Mouse (Mus musculus) forebrain, postnatal 0 days (tissue): ENCODE results near the gene Slc13a2. TPM values are rescaled to one million over a fixed set of nuclear protein-coding genes. Genes with fewer than 3 reads are reported as not detected.

Source experiments
- ATAC-seq: fragments of 200-750 bp; cut with Nextera tagmentation; 2 replicates; pipeline ENCODE4 v1.8.0; 2017; ENCODE audit warnings: mild to moderate bottlenecking, moderate library complexity
- DNase-seq: peaks from one replicate; pipeline ENCODE4 v3.0.0-alpha.2; 2015
- H3K27ac ChIP-seq: fragments of 300-500 bp; sonication (generic); 2 replicates; pipeline ENCODE4 v1.5.1; 2014; ENCODE audit warnings: low read depth, mild to moderate bottlenecking, antibody characterized with exemption, low read length, moderate library complexity, mixed read lengths
- H3K27me3 ChIP-seq: fragments of 300-500 bp; sonication (generic); 2 replicates; pipeline ENCODE4 v1.6.1; 2014; ENCODE audit warnings: mild to moderate bottlenecking, low read length, mixed read lengths; ENCODE audit not compliant: insufficient read depth
- H3K36me3 ChIP-seq: fragments of 300-500 bp; sonication (generic); 2 replicates; pipeline ENCODE4 v1.6.1; 2014; ENCODE audit warnings: mild to moderate bottlenecking, moderate library complexity; ENCODE audit not compliant: insufficient read depth
- H3K4me1 ChIP-seq: fragments of 300-500 bp; sonication (generic); 2 replicates; pipeline ENCODE4 v1.6.1; 2014; ENCODE audit warnings: antibody characterized with exemption; ENCODE audit not compliant: insufficient read depth
- H3K4me2 ChIP-seq: fragments of 300-500 bp; sonication (generic); 2 replicates; pipeline ENCODE4 v1.6.1; 2014; ENCODE audit warnings: low read depth, mild to moderate bottlenecking, moderate library complexity
- H3K4me3 ChIP-seq: fragments of 300-500 bp; sonication (generic); 2 replicates; pipeline ENCODE4 v1.5.1; 2014; ENCODE audit warnings: low read depth, low read length, mixed read lengths
- H3K9ac ChIP-seq: fragments of 300-500 bp; sonication (generic); 2 replicates; pipeline ENCODE4 v1.6.1; 2014; ENCODE audit warnings: mild to moderate bottlenecking
- H3K9me3 ChIP-seq: fragments of 300-500 bp; sonication (generic); 2 replicates; pipeline ENCODE4 v1.6.1; 2016; ENCODE audit warnings: low read length
- CTCF ChIP-seq: sonication (generic); IDR thresholded peaks from 2 replicates; pipeline ENCODE4 v1.5.1; 2016; ENCODE audit warnings: antibody characterized with exemption, control low read depth, low read depth
- WGBS: fragments of 180-500 bp; shearing (Covaris S2); extraction: QIAGEN DNeasy Blood & Tissue Kit; methylation state at CpG from one replicate; pipeline ENCODE4 v1.1.7; 2014; 5-methylcytosine and 5-hydroxymethylcytosine counted together
- polyA plus RNA-seq: library from polyadenylated mRNA; unstranded; fragments of >200 nt; fragmentation: Nextera tagmentation; extraction: Ambion mirVana; gene quantifications from 2 replicates; pipeline ENCODE4 v1.2.1, GENCODE M21; 2015
- total RNA-seq: library from RNA; depleted of rRNA; stranded (reverse); fragments of >200 nt; gene quantifications from 2 replicates; pipeline ENCODE4 v1.2.3, GENCODE M21; 2014

Slc13a2 gene
- total and polyA plus RNA-seq, 2 experiments from 2014 or later, result not detected

GRCm38 (mm10) chr11:78380996-78381395 lies 41.0 kb downstream of the Slc13a2 start:
- H3K4me2 ChIP-seq, result no peak overlapping the region
- H3K4me3 ChIP-seq, result no peak overlapping the region
- WGBS, result 79% methylated on average over 3 of the region's 3 CpGs
- no peak overlapping the region for H3K9ac ChIP-seq
- no peaks in the 10 kb centered on the region for H3K27me3 ChIP-seq
- H3K27ac ChIP-seq, result no peak overlapping the region
- ATAC-seq, result no peak
- no peaks in the 10 kb centered on the region for H3K9me3 ChIP-seq
- no peak for TF ChIP-seq CTCF
- no peaks in the 10 kb centered on the region for H3K36me3 ChIP-seq
- no peaks in the 10 kb centered on the region for H3K4me1 ChIP-seq
- no peak for DNase-seq

GRCm38 (mm10) chr11:78380351-78380750 lies 41.7 kb downstream of the Slc13a2 start:
- WGBS, result 49% methylated on average over 4 of the region's 4 CpGs
- Histone ChIP-seq H3K4me3 (no peak overlapping the region), H3K4me1 (no peaks in the 10 kb centered on the region), H3K9me3 (no peaks in the 10 kb centered on the region), H3K27me3 (no peaks in the 10 kb centered on the region), H3K4me2 (no peak overlapping the region), H3K27ac (no peak overlapping the region), H3K36me3 (no peaks in the 10 kb centered on the region), H3K9ac (no peak overlapping the region)
- no peak for TF ChIP-seq CTCF
- ATAC-seq, result no peak
- DNase-seq, result no peak

- 45% methylated on average over 11 of the region's 12 CpGs for WGBS
- Histone ChIP-seq H3K4me3 (no peak overlapping the region), H3K27ac (no peak overlapping the region), H3K36me3 (no peaks in the 10 kb centered on the region), H3K9ac (no peak overlapping the region), H3K27me3 (no peaks in the 10 kb centered on the region), H3K4me1 (no peaks in the 10 kb centered on the region), H3K4me2 (no peak overlapping the region), H3K9me3 (no peaks in the 10 kb centered on the region)
- DNase-seq (no peak), ATAC-seq (no peak)
- TF ChIP-seq CTCF, result no peak
These were observed 44.4 kb downstream of the Slc13a2 start for GRCm38 (mm10) chr11:78377549-78378159.

GRCm38 (mm10) chr11:78374147-78374546 lies 47.9 kb downstream of the Slc13a2 start:
- WGBS, result 93% methylated on average over 8 of the region's 8 CpGs
- Histone ChIP-seq H3K4me1 (no peaks in the 10 kb centered on the region), H3K27ac (no peak overlapping the region), H3K4me3 (no peak overlapping the region), H3K9ac (no peak overlapping the region), H3K27me3 (no peaks in the 10 kb centered on the region), H3K9me3 (no peaks in the 10 kb centered on the region), H3K4me2 (no peak overlapping the region), H3K36me3 (no peaks in the 10 kb centered on the region)
- ATAC-seq (no peak), DNase-seq (no peak)
- no peak for TF ChIP-seq CTCF

GRCm38 (mm10) chr11:78372610-78373009 lies 49.4 kb downstream of the Slc13a2 start:
- no peak overlapping the region for H3K4me2 ChIP-seq
- DNase-seq (no peak), ATAC-seq (no peak)
- no peaks in the 10 kb centered on the region for H3K9me3 ChIP-seq
- WGBS, result 65% methylated on average over 7 of the region's 7 CpGs
- H3K4me1 ChIP-seq, result no peaks in the 10 kb centered on the region
- no peaks in the 10 kb centered on the region for H3K36me3 ChIP-seq
- no peak overlapping the region for H3K4me3 ChIP-seq
- TF ChIP-seq CTCF, result no peak
- no peak overlapping the region for H3K27ac ChIP-seq
- no peaks in the 10 kb centered on the region for H3K27me3 ChIP-seq
- no peak overlapping the region for H3K9ac ChIP-seq

GRCm38 (mm10) chr11:78372166-78372565 lies 49.9 kb downstream of the Slc13a2 start:
- no peak overlapping the region for H3K4me2 ChIP-seq
- H3K4me3 ChIP-seq, result no peak overlapping the region
- no peak for DNase-seq
- H3K27ac ChIP-seq, result no peak overlapping the region
- no peaks in the 10 kb centered on the region for H3K27me3 ChIP-seq
- no peaks in the 10 kb centered on the region for H3K36me3 ChIP-seq
- H3K9ac ChIP-seq, result no peak overlapping the region
- H3K4me1 ChIP-seq, result no peaks in the 10 kb centered on the region
- 89% methylated on average over 3 of the region's 3 CpGs for WGBS
- TF ChIP-seq CTCF, result no peak
- ATAC-seq, result no peak
- H3K9me3 ChIP-seq, result no peaks in the 10 kb centered on the region

GRCm38 (mm10) chr11:78371711-78372110 lies 50.3 kb downstream of the Slc13a2 start:
- no peak for TF ChIP-seq CTCF
- Histone ChIP-seq H3K36me3 (no peaks in the 10 kb centered on the region), H3K9me3 (no peaks in the 10 kb centered on the region), H3K4me2 (no peak overlapping the region), H3K27ac (no peak overlapping the region), H3K4me3 (no peak overlapping the region), H3K9ac (no peak overlapping the region), H3K27me3 (no peaks in the 10 kb centered on the region), H3K4me1 (no peaks in the 10 kb centered on the region)
- WGBS, result 93% methylated on average over 11 of the region's 11 CpGs
- ATAC-seq (no peak), DNase-seq (no peak)
